Mouse (Mus musculus): ENCODE measurements around the gene Vmn1r77. TPM values are rescaled to one million over a fixed set of nuclear protein-coding genes. Genes with fewer than 3 reads are reported as not detected.

Gene Vmn1r77
- polyA plus RNA-seq (2012; ENCODE audit: low replicate concordance): 0.20 TPM in 1 of 2 replicates, not detected in the other

GRCm38 (mm10) chr7:12036452-12036851, at the start of gene Vmn1r77:
TSS of gene Vmn1r77 (plus strand) at chr7:12036752.

Other genes with a start within 250 kb of the Vmn1r77 start
- 0.03 TPM in 1 of 2 replicates, not detected in the other for gene Vmn1r74, start 202.8 kb upstream of the Vmn1r77 start, polyA plus RNA-seq (2012; ENCODE audit: low replicate concordance)
- gene Vmn1r75, start 162.1 kb upstream of the Vmn1r77 start, polyA plus RNA-seq (2012; ENCODE audit: low replicate concordance): not detected in 2 replicates
- not detected in 2 replicates for gene Vmn1r76, start 98.5 kb upstream of the Vmn1r77 start, polyA plus RNA-seq (2012; ENCODE audit: low replicate concordance)
- not detected in 2 replicates for gene Vmn1r78, start 113.5 kb downstream of the Vmn1r77 start, polyA plus RNA-seq (2012; ENCODE audit: low replicate concordance)
- not detected in 2 replicates for gene Vmn1r79, start 134.5 kb downstream of the Vmn1r77 start, polyA plus RNA-seq (2012; ENCODE audit: low replicate concordance)
- not detected in 2 replicates for gene Vmn1r80, start 152.5 kb downstream of the Vmn1r77 start, polyA plus RNA-seq (2012; ENCODE audit: low replicate concordance)
- gene Vmn1r81, start 231.5 kb downstream of the Vmn1r77 start, polyA plus RNA-seq (2012; ENCODE audit: low replicate concordance): 0.07 TPM in 1 of 2 replicates, not detected in the other